Mouse (Mus musculus) mouse trophoblast stem cell (cell line): Measurements from ENCODE around the gene Arl1.
"Not testable (repeated sequence)": the region's sequence is repeated elsewhere in the genome, so short reads cannot be mapped to it uniquely, and the experiment has no call there.

Source experiments
- in situ Hi-C, 2 experiments: fragments of 300-500 bp; cut with MseI, MboI; formaldehyde crosslinking; loops; 2 replicates in 1 of 2; 3 replicates in 1 of 2; pipeline ENCODE4 v1.15.1; 2025

Arl1 gene

DNA sequence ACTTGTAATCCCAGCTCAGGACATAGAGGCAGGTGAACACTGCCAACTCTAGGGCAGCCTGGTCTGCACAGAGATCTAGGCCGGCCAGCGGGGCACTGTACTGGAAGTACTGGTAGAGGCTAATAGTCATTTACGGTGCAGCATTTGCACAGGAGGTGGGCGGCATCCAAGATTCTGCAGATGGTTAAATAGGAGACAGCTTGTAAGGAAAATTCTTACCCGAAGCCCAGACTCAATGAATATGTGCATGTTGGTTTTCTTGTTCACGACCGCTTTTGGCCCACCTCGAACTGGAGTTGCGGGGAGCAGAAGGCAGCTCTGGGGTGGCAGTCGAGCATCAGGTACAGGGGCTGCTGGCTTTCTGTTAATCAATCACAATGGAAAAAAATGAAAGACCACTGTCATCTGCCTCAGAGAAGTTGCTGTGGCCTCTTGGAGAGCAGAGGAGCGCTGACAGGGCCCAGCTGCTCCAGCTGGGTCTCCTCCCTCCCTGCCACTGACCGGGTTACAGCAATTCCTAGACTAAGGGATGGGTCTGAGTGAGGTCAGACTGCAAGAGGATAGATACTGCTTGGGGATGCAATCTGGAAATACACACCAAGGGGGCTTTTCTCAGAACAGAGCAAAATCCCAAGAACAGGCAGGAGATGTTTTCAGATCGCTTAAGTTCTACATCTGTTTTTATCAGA lies 31.0 kb downstream of the Arl1 start:
- in situ Hi-C loops = no loop called here

- in situ Hi-C loops = no loop called here
These were observed 34.9 kb downstream of the Arl1 start for GRCm38 (mm10) chr10:88765431-88766142.

GRCm38 (mm10) chr10:88768961-88769360 lies 38.3 kb downstream of the Arl1 start:
- in situ Hi-C loops = no loop called here

DNA sequence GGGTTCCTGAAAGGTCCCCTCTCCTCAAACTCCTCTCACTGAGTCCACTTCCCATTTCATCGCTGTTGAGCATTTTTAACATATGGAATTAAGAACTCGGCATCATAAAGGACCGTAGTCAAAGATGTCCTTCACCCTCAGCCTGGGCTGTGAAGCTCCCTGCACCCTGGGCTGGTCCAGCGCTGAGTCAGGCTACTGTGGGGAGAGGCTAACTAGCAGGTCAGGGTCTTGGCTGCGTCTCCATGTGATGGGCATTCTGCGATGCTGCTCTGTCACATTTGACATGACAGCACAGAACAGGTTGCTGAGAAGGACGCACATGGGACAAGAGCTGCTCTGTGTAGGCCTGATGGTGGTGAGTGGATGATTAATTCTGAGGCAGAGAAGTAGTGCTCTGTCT lies 39.0 kb downstream of the Arl1 start:
- in situ Hi-C loops = no loop called here

DNA sequence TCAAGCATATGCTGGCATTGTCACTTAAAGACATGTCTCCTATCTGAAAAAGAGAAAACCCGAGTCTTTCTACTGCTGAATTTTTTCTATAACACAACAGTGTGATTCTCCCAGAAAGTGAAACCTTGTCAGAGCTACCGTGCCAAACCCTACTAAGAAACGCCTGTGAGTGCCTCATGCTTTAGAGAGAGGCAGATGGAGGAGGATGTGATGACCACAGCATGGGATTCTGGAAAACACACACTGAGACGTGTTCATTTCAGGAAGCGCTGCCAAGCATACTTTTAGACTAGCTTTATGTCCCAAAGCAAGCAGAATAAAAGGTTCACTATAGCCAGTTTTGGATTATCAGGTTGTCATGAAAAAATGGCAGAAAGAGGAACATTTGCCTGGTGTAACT lies 42.3 kb downstream of the Arl1 start:
- in situ Hi-C loops = not testable (repeated sequence)

- in situ Hi-C loops = no loop called here
These were observed 45.5 kb downstream of the Arl1 start for GRCm38 (mm10) chr10:88776206-88776605.

GRCm38 (mm10) chr10:88780716-88781115 lies 50.1 kb downstream of the Arl1 start:
- in situ Hi-C loops = no loop called here

DNA sequence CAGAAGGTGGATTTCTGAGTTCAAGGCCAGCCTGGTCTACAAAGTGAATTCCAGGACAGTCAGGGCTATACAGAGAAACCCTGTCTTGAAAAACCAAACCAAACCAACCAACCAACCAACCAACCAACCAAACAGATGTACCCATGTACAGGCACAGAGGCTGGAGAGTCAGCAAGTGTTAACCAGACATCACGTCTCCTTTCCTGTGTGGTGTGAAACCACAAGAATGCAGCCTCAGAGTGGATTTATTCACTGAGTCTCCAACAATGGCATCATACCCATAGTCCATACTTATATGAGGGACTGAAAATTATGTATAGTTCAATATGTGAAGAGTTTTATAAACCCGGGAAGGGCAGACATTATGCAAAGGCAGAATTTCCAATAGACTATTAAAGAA lies 52.5 kb downstream of the Arl1 start:
- in situ Hi-C loops = not testable (repeated sequence)

- in situ Hi-C loops = no loop called here
These were observed 53.3 kb downstream of the Arl1 start for GRCm38 (mm10) chr10:88783941-88784340.

- in situ Hi-C loops = no loop called here
These were observed 53.9 kb downstream of the Arl1 start for GRCm38 (mm10) chr10:88784513-88784931.

GRCm38 (mm10) chr10:88793671-88794070 lies 63.0 kb downstream of the Arl1 start:
- in situ Hi-C loops = no loop called here
